Mouse (Mus musculus) small intestine, adult 2 months (tissue): ENCODE measurements around the gene Rgl2. TPM values are rescaled to one million over a fixed set of nuclear protein-coding genes. Genes with fewer than 3 reads are reported as not detected.
"Not testable (repeated sequence)": the region's sequence is repeated elsewhere in the genome, so short reads cannot be mapped to it uniquely, and the experiment has no call there.

Experiments
- H3K27ac ChIP-seq: fragments of 200-500 bp; 2 replicates; pipeline ENCODE4 v1.5.1; 2012; ENCODE audit warnings: low read depth, low read length, control low read depth, inconsistent platforms; ENCODE audit not compliant: insufficient read depth
- H3K27me3 ChIP-seq: fragments of 200-500 bp; 2 replicates; pipeline ENCODE4 v1.6.1; 2012; ENCODE audit warnings: mild to moderate bottlenecking, moderate library complexity, low read length, inconsistent platforms; ENCODE audit not compliant: control insufficient read depth, insufficient read depth
- H3K36me3 ChIP-seq: fragments of 200-500 bp; 2 replicates; pipeline ENCODE4 v1.6.1; 2012; ENCODE audit warnings: mild to moderate bottlenecking, low read length, control low read depth, inconsistent platforms; ENCODE audit not compliant: control insufficient read depth, insufficient read depth
- H3K4me1 ChIP-seq: fragments of 200-500 bp; 2 replicates; pipeline ENCODE4 v1.6.1; 2012; ENCODE audit warnings: low read length, inconsistent platforms, mixed read lengths; ENCODE audit not compliant: control insufficient read depth, insufficient read depth, insufficient read length
- H3K4me3 ChIP-seq: fragments of 200-500 bp; 2 replicates; pipeline ENCODE4 v1.5.1; 2012; ENCODE audit warnings: low read depth, mild to moderate bottlenecking, control low read depth, inconsistent platforms, low read length, moderate library complexity
- CTCF ChIP-seq: fragments of 200-500 bp; IDR thresholded peaks from 2 replicates; pipeline ENCODE4 v1.5.1; 2012; ENCODE audit warnings: low read depth, mild to moderate bottlenecking, control low read depth, inconsistent platforms, low read length, moderate library complexity, mixed read lengths; ENCODE audit not compliant: insufficient replicate concordance, insufficient read length; ENCODE audit errors: extremely low read depth
- POLR2A ChIP-seq: fragments of 200-500 bp; IDR thresholded peaks from 2 replicates; pipeline ENCODE4 v1.6.1; 2012; ENCODE audit warnings: low read depth, mild to moderate bottlenecking, control low read depth, inconsistent platforms, low read length, moderate library complexity
- WGBS: fragments of 180-500 bp; shearing (Covaris S2); methylation state at CpG from one replicate; pipeline ENCODE4 v1.1.7; 2018; 5-methylcytosine and 5-hydroxymethylcytosine counted together
- polyA plus RNA-seq: library from polyadenylated mRNA; depleted of rRNA; stranded (reverse); fragments of >200 nt; gene quantifications from 2 replicates; pipeline ENCODE4 v1.2.3, GENCODE M21; 2012

Gene Rgl2
- polyA plus RNA-seq, 1 experiment: 60.7 TPM

DNA sequence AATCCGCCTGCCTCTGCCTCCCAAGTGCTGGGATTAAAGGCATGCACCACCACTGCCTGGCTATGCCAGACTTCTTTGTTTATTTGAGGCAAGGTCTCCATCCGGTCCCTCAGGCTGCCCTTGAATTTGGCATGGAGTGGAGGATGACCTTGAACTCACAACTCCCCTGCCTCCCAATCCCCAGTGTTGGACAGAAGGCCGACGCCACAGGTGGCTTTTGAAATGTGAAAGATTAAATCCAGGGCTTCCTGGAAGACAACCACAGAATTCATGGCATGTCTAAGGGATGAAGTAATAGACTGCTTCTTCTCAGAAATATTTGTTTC, 28.4 kb upstream of the Rgl2 start:
- Histone ChIP-seq H3K4me1 (no peaks in the 10 kb centered on the region), H3K4me3 (no peak overlapping the region), H3K27me3 (no peaks in the 10 kb centered on the region), H3K36me3 (no peaks in the 10 kb centered on the region), H3K27ac (no peak overlapping the region)
- 80% methylated on average over 4 of the region's 4 CpGs for WGBS
- TF ChIP-seq POLR2A (no peak), CTCF (no peak)

DNA sequence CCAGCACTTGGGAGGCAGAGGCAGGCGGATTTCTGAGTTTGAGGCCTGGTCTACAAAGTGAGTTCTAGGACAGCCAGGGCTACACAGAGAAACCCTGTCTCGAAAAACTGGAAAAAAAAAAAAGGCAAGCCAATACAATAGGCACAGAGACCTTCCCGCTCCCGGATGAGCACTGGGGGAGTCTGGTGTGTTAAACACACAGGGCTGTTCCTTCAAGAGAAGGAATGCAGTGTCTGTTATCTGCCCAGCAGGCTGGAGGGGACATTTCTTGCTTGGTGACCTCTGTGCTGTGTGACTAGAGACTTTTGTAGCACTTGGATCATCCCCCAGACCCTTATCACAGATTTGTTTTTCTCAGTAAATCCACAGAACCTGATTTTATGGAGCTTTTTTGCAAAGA, 27.7 kb upstream of the Rgl2 start:
- Histone ChIP-seq H3K27me3 (no peaks in the 10 kb centered on the region), H3K4me1 (no peaks in the 10 kb centered on the region), H3K4me3 (no peak overlapping the region), H3K36me3 (no peaks in the 10 kb centered on the region), H3K27ac (no peak overlapping the region)
- TF ChIP-seq CTCF (no peak), POLR2A (no peak)
- 72% methylated on average over 4 of the region's 4 CpGs for WGBS

GRCm38 (mm10) chr17:33902079-33902478, 27.3 kb upstream of the Rgl2 start:
- Histone ChIP-seq H3K4me1 (no peaks in the 10 kb centered on the region), H3K27ac (no peak overlapping the region), H3K36me3 (no peaks in the 10 kb centered on the region), H3K27me3 (no peaks in the 10 kb centered on the region), H3K4me3 (no peak overlapping the region)
- WGBS: 55% methylated on average over 4 of the region's 4 CpGs
- no peak for TF ChIP-seq POLR2A
- no peak for TF ChIP-seq CTCF

GRCm38 (mm10) chr17:33902491-33902890, 26.9 kb upstream of the Rgl2 start:
- no peaks in the 10 kb centered on the region for H3K4me1 ChIP-seq

GRCm38 (mm10) chr17:33903911-33904651, 25.3 kb upstream of the Rgl2 start:
- H3K36me3 ChIP-seq, H3K4me1 ChIP-seq, H3K27me3 ChIP-seq, H3K27ac ChIP-seq, H3K4me3 ChIP-seq: not testable (repeated sequence)
- WGBS: 77% methylated on average over 6 of the region's 6 CpGs

More at GRCm38 (mm10) chr17:33902491-33902890, 26.9 kb upstream of the Rgl2 start:
- H3K4me3 ChIP-seq: no peak overlapping the region
- WGBS: 72% methylated on average over 7 of the region's 7 CpGs
- no peak for TF ChIP-seq POLR2A
- no peak for TF ChIP-seq CTCF
- no peak overlapping the region for H3K27ac ChIP-seq
- H3K36me3 ChIP-seq: no peaks in the 10 kb centered on the region
- H3K27me3 ChIP-seq: no peaks in the 10 kb centered on the region

- H3K4me3 ChIP-seq, H3K27ac ChIP-seq, H3K4me1 ChIP-seq: not testable (repeated sequence)
Measured at GRCm38 (mm10) chr17:33904835-33905234, 24.5 kb upstream of the Rgl2 start, which contains the start of gene Platr17. Platr17 (plus strand) TSS chr17:33905135.

GRCm38 (mm10) chr17:33908331-33909076, 20.8 kb upstream of the Rgl2 start:
- peaks cover 22% of the 10 kb centered on the region for H3K36me3 ChIP-seq
- WGBS: under 1% methylated on average over 44 of the region's 44 CpGs

More at GRCm38 (mm10) chr17:33904835-33905234, 24.5 kb upstream of the Rgl2 start, which contains the start of gene Platr17:
- H3K36me3 ChIP-seq, H3K27me3 ChIP-seq: not testable (repeated sequence)
- WGBS: 50% methylated on average over 4 of the region's 4 CpGs

More at GRCm38 (mm10) chr17:33908331-33909076, 20.8 kb upstream of the Rgl2 start:
- TF ChIP-seq CTCF: no peak
- TF ChIP-seq POLR2A: no peak
- H3K4me3 ChIP-seq: peak overlapping the region; percentile 61
- peak overlapping the region; percentile 55 for H3K27ac ChIP-seq
- no peaks in the 10 kb centered on the region for H3K27me3 ChIP-seq
- H3K4me1 ChIP-seq: peaks cover 8% of the 10 kb centered on the region
